Mouse (Mus musculus) neural tube, embryonic 14.5 days (tissue): Measurements from ENCODE around the gene Caprin1. TPM values are rescaled to one million over a fixed set of nuclear protein-coding genes. Genes with fewer than 3 reads are reported as not detected.

Experiments
- ATAC-seq: fragments of 200-750 bp; cut with Nextera tagmentation; 2 replicates; pipeline ENCODE4 v1.8.0; 2017; ENCODE audit warnings: low read depth, mild to moderate bottlenecking, moderate TSS enrichment, moderate library complexity
- H3K27ac ChIP-seq: fragments of 300-500 bp; sonication (generic); 2 replicates; pipeline ENCODE4 v1.5.1; 2014; ENCODE audit warnings: low read depth, mild to moderate bottlenecking, control low read depth, low read length, moderate library complexity, mixed read lengths
- H3K27me3 ChIP-seq: fragments of 300-500 bp; sonication (generic); 2 replicates; pipeline ENCODE4 v1.6.1; 2014; ENCODE audit warnings: low read length; ENCODE audit not compliant: control insufficient read depth, insufficient read depth
- H3K36me3 ChIP-seq: fragments of 300-500 bp; sonication (generic); 2 replicates; pipeline ENCODE4 v1.6.1; 2014; ENCODE audit warnings: low read length, mixed read lengths; ENCODE audit not compliant: control insufficient read depth, insufficient read depth
- H3K4me1 ChIP-seq: fragments of 300-500 bp; sonication (generic); 2 replicates; pipeline ENCODE4 v1.6.1; 2014; ENCODE audit warnings: low read length; ENCODE audit not compliant: control insufficient read depth, insufficient read depth
- H3K4me2 ChIP-seq: fragments of 300-500 bp; sonication (generic); 2 replicates; pipeline ENCODE4 v1.6.1; 2014; ENCODE audit warnings: mild to moderate bottlenecking, low read depth, low read length, control low read depth
- H3K4me3 ChIP-seq: fragments of 300-500 bp; sonication (generic); 2 replicates; pipeline ENCODE4 v1.5.1; 2014; ENCODE audit warnings: low read depth, low read length, control low read depth, mixed read lengths
- H3K9ac ChIP-seq: fragments of 300-500 bp; sonication (generic); replicated peaks from 2 replicates; pipeline ENCODE4 v1.6.1; 2014; ENCODE audit warnings: low read depth, mild to moderate bottlenecking, control low read depth, low read length, mixed read lengths
- H3K9me3 ChIP-seq: fragments of 300-500 bp; sonication (generic); 2 replicates; pipeline ENCODE4 v1.6.1; 2016; ENCODE audit warnings: low read length; ENCODE audit not compliant: control insufficient read depth
- WGBS: fragments of 180-500 bp; shearing (Covaris S2); extraction: QIAGEN DNeasy Blood & Tissue Kit; methylation state at CpG from one replicate; pipeline ENCODE4 v1.1.7; 2014; 5-methylcytosine and 5-hydroxymethylcytosine counted together
- polyA plus RNA-seq: library from polyadenylated mRNA; unstranded; fragments of >200 nt; fragmentation: Nextera tagmentation; extraction: Ambion mirVana; gene quantifications from 2 replicates; pipeline ENCODE4 v1.2.1, GENCODE M21; 2014

The Caprin1 gene
- polyA plus RNA-seq, 1 experiment from 2014 or later = 397 TPM

DNA sequence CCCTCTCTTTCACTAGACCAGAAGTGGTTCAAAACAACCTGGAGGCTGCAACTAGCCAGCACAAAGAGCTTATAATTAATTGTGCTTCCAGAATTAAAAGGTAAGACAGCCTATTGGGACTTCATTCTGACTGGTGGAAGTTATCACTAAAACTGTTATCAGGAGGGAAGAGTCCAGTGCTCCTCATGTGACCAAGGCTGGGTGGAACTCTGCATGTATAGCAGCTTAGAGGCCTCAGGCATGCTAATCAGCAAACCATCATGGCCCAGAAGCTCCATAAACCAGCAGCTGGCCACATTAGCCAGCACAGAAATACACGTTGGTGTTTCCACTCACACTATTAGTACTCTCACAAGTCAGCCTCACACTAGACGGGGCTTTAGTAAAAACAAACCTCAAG, 50.7 kb downstream of the Caprin1 start:
- Histone ChIP-seq H3K4me1 (no peaks in the 10 kb centered on the region), H3K9me3 (no peaks in the 10 kb centered on the region), H3K36me3 (peaks cover 22% of the 10 kb centered on the region), H3K27ac (no peak overlapping the region), H3K4me2 (no peak overlapping the region), H3K27me3 (no peaks in the 10 kb centered on the region), H3K9ac (no peak overlapping the region), H3K4me3 (no peak overlapping the region)
- 90% methylated on average over 2 of the region's 2 CpGs for WGBS
- no peak for ATAC-seq

DNA sequence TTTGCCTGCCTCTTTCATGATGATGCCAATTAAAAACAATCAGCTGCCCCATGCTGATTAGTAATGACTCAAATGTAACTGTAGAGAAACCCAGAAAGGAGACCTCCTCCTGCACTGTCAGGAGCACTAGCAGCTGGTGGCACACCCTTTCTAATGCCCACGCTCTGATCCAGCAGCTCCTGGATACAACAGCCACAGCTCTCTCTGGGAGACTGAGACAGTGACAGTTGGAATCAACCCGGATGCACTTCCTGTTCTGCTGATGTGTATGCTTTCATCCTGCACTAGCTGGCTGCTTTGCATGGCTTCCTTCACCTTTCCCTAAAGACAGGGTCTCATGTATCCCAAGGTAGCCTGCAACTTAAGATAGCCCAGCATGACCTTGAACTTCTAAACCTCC, 51.4 kb downstream of the Caprin1 start:
- ATAC-seq = no peak
- H3K27me3 ChIP-seq = no peaks in the 10 kb centered on the region
- H3K27ac ChIP-seq = no peak overlapping the region
- H3K9me3 ChIP-seq = no peaks in the 10 kb centered on the region
- H3K4me3 ChIP-seq = no peak overlapping the region
- H3K9ac ChIP-seq = no peak overlapping the region
- H3K4me2 ChIP-seq = no peak overlapping the region
- H3K36me3 ChIP-seq = peaks cover 16% of the 10 kb centered on the region
- 84% methylated on average over 2 of the region's 2 CpGs for WGBS
- no peaks in the 10 kb centered on the region for H3K4me1 ChIP-seq

DNA sequence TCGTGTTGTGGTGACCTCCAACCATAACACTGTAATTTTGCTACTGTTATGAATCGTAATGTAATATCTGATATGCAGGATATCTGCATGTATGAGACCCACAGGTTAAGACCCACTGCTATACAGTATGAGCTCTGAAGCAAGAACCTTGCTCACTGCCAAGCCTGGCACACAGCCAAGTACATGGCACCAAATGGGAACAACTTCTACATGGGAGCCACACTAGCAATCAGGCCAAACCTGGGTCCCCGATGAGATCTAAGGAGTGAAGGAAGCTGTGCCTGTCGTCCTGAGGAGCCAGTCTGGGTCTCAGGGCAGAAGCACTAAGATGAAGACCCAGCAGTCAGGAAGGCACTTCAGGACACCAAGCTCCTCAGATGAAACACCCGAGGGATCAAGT, 52.0 kb downstream of the Caprin1 start:
- Histone ChIP-seq H3K27ac (no peak overlapping the region), H3K4me2 (no peak overlapping the region), H3K9me3 (no peaks in the 10 kb centered on the region), H3K27me3 (no peaks in the 10 kb centered on the region), H3K4me1 (no peaks in the 10 kb centered on the region), H3K9ac (no peak overlapping the region), H3K36me3 (peaks cover 17% of the 10 kb centered on the region), H3K4me3 (no peak overlapping the region)
- ATAC-seq = no peak
- 87% methylated on average over 5 of the region's 5 CpGs for WGBS

DNA sequence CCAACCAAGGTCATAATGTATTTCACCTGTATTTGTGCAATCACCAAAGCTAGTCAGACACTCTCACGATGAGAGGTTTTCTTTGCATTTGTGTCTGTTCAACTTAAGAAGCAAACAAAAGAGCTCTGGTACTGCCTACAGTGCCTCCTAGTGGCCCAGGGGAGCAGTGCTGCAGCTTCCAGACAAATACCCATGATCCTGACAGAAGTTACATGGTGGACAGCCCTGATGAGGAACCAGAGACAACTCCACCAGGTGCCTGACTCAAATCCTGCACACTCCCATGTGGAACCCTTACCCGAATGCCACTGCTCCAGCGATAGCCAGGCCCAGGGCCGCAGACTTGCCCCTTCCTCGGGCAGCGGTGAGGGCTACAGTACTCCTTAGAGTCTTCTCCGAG, 53.5 kb downstream of the Caprin1 start:
- ATAC-seq = peak; percentile 56; the same call in 1 of the 2 replicates
- H3K27me3 ChIP-seq = no peaks in the 10 kb centered on the region
- WGBS = 83% methylated on average over 7 of the region's 7 CpGs
- H3K27ac ChIP-seq = no peak overlapping the region
- peaks cover 5% of the 10 kb centered on the region; the same call in 1 of the 2 replicates for H3K36me3 ChIP-seq
- no peaks in the 10 kb centered on the region for H3K4me1 ChIP-seq
- no peaks in the 10 kb centered on the region for H3K9me3 ChIP-seq
- no peak overlapping the region for H3K4me3 ChIP-seq
- H3K4me2 ChIP-seq = no peak overlapping the region
- no peak overlapping the region for H3K9ac ChIP-seq

DNA sequence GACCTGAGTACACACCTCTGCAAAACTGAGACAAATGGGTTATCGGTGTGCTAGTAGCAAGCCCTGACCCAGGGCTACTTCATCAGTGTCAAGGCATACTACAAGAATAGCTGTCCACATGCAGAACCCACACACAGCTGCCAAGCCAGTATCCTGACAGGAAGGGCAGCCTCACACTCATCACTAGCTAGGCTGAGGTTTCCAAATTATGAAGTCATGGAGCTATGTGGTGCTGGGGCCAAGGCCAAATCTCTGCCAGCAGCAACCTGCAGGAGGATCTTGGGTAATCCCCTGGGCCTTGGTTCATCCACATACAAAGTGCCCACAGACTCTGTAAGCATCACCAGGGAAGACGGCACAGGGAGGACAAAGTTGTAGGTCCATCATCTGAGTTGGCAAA, 53.9 kb downstream of the Caprin1 start:
- peak; percentile 34; the same call in 1 of the 2 replicates for ATAC-seq
- 98% methylated on average over 2 of the region's 2 CpGs for WGBS
- Histone ChIP-seq H3K36me3 (peaks cover 7% of the 10 kb centered on the region; the same call in 1 of the 2 replicates), H3K4me3 (no peak overlapping the region), H3K9me3 (no peaks in the 10 kb centered on the region), H3K9ac (no peak overlapping the region), H3K27ac (no peak overlapping the region), H3K4me1 (no peaks in the 10 kb centered on the region), H3K27me3 (no peaks in the 10 kb centered on the region), H3K4me2 (no peak overlapping the region)

DNA sequence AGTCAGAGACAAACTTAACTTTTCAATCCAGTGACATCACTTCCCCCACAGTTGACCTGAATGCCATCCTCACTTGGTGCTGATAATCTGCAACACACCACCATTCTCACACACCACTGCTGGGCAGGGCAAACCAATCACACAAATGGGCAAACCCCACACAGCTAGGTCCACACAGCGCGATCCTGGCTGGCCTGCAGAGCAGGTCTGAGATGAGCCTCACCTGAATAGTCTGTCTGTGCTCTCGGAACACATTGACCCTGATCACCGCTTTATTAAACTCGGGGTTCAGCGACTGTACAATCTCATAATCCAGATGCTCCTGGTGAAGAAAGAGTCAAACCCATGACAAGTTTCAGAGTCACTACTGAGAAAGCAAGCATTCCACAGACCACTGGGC, 54.6 kb downstream of the Caprin1 start:
- 97% methylated on average over 6 of the region's 6 CpGs for WGBS

DNA sequence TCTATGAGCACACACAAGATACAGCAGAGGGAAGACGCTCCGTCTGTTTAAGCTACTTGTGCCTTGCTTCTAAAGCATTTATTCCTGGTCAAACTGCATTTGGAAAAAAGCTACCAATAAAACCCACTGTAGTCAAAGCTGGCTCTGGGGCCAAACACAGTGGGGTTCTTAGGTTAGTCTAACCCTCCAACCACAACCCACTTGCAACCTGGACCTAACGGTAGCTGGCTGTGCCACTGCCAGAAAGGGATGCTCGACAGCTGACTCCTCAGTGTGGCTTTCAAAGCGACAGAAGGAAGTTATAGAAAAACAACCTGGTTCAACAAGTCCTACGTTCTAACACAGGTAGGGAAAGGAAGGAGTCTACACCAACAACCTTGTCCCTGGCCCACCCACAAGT, 66.0 kb downstream of the Caprin1 start:
- H3K9me3 ChIP-seq = no peaks in the 10 kb centered on the region
- no peak overlapping the region for H3K9ac ChIP-seq
- no peak for ATAC-seq
- H3K4me2 ChIP-seq = no peak overlapping the region
- 91% methylated on average over 6 of the region's 6 CpGs for WGBS
- no peak overlapping the region for H3K4me3 ChIP-seq
- H3K27me3 ChIP-seq = no peaks in the 10 kb centered on the region
- H3K4me1 ChIP-seq = no peaks in the 10 kb centered on the region
- no peak overlapping the region for H3K27ac ChIP-seq
- H3K36me3 ChIP-seq = peaks cover 40% of the 10 kb centered on the region

More for the DNA sequence above, 54.6 kb downstream of the Caprin1 start:
- H3K9me3 ChIP-seq = no peaks in the 10 kb centered on the region
- H3K27me3 ChIP-seq = no peaks in the 10 kb centered on the region
- no peak for ATAC-seq
- no peak overlapping the region for H3K4me3 ChIP-seq
- no peak overlapping the region for H3K27ac ChIP-seq
- no peak overlapping the region for H3K4me2 ChIP-seq
- no peak overlapping the region for H3K9ac ChIP-seq
- no peaks in the 10 kb centered on the region for H3K4me1 ChIP-seq
- 0 out of 2 replicates have a peak, but pooled peaks cover 7% of the 10 kb centered on the region for H3K36me3 ChIP-seq

DNA sequence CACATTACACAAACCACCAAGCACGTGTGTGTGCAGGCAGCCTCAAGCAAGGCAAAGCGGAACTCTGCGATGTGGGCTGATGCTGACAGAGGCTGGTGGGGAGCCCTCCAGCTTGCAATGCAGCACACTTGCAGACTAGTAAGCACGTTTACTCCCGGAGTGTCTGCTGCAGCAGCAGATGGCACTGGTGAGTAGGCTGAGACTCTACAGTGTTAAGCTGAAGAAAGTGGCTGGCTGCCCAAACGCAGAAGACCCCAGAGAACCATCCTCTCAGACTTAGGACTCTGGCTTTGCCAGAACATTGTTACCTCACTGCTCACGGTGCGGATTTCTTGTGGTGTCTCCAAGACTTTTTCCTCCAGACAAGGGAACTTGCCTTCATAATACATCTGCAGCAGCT, 66.5 kb downstream of the Caprin1 start:
- Histone ChIP-seq H3K9me3 (no peaks in the 10 kb centered on the region), H3K27me3 (no peaks in the 10 kb centered on the region), H3K4me1 (no peaks in the 10 kb centered on the region), H3K27ac (no peak overlapping the region), H3K36me3 (peaks cover 40% of the 10 kb centered on the region), H3K4me2 (no peak overlapping the region), H3K9ac (no peak overlapping the region), H3K4me3 (no peak overlapping the region)
- WGBS = 82% methylated on average over 8 of the region's 8 CpGs
- peak; percentile 38; the same call in 1 of the 2 replicates for ATAC-seq

DNA sequence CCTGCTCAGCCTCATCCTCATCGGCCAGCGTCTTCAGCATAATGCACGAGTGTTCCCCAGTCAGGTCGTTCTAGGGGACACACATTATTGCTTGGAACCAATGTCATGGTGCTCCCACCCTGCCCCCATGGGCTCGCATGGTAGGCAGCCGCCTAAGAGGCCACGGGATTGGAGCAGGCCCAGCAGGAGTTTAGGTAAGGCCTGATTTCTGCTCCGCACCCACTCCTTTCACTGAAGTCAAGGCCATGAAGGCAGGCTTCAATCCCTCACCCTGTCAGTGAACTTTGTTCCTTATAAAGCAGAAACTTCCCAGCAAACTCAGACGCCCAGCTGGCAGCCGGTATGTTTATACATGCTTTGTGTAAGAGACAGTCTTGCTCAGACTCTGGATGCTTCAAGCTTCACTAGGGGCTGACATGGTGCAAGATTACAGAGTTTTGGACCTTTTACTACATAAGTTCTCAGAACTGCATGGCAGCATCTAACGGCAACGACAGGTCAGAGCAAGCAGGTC, 69.4 kb downstream of the Caprin1 start:
- H3K4me3 ChIP-seq = no peak overlapping the region
- ATAC-seq = no peak

More for the DNA sequence above, 69.4 kb downstream of the Caprin1 start:
- no peak overlapping the region for H3K4me2 ChIP-seq
- WGBS = 91% methylated on average over 12 of the region's 12 CpGs
- no peaks in the 10 kb centered on the region for H3K9me3 ChIP-seq
- H3K9ac ChIP-seq = no peak overlapping the region
- no peaks in the 10 kb centered on the region for H3K4me1 ChIP-seq
- H3K27ac ChIP-seq = no peak overlapping the region
- peaks cover 36% of the 10 kb centered on the region for H3K36me3 ChIP-seq
- H3K27me3 ChIP-seq = no peaks in the 10 kb centered on the region
